Mouse (Mus musculus) embryonic fibroblast, embryonic 13.5 days (primary cell): Measurements from ENCODE around the gene Syce1.

Source experiments
- CTCF ChIP-seq: IDR thresholded peaks from 2 replicates; pipeline ENCODE4 v1.5.1; 2011; ENCODE audit warnings: mild to moderate bottlenecking, control low read depth, low read length, moderate library complexity, borderline replicate concordance; ENCODE audit not compliant: insufficient read depth
- POLR2A ChIP-seq: IDR thresholded peaks from 2 replicates; pipeline ENCODE4 v1.6.1; 2011; ENCODE audit warnings: low read depth, mild to moderate bottlenecking, control low read depth, low read length, moderate library complexity

- TF ChIP-seq POLR2A, result no peak
- no peak for TF ChIP-seq CTCF
Observed at GRCm38 (mm10) chr7:140812850-140813249, 25.2 kb upstream of the Syce1 start.
